Mouse (Mus musculus): ENCODE data around the gene Ppig. TPM values are rescaled to one million over a fixed set of nuclear protein-coding genes. Genes with fewer than 3 reads are reported as not detected.

The Ppig gene
- polyA plus RNA-seq, 1 experiment from 2014 or later, result 59.6 TPM

GRCm38 (mm10) chr2:69773331-69773730, 51.0 kb downstream of the Ppig start:
- TF ChIP-seq EP300 (IDR thresholded peaks at IDR 0.05; ENCODE audit: low read depth) (no peak), CTCF (IDR thresholded peaks at IDR 0.05; ENCODE audit: low read depth) (no peak)
- no peak overlapping the region for H3K4me3 ChIP-seq (ENCODE audit: low read depth, low read length)
- H3K36me3 ChIP-seq (replicated peaks; ENCODE audit: insufficient read depth, low read length), result no peaks in the 10 kb centered on the region
- H3K9ac ChIP-seq (replicated peaks), result no peak overlapping the region
- H3K27me3 ChIP-seq (ENCODE audit: insufficient read depth, low read length), result no peaks in the 10 kb centered on the region
- ATAC-seq (no peak), DNase-seq (no peak)
- 96% methylated on average over 3 of the region's 3 CpGs for WGBS (ENCODE audit: insufficient replicate concordance)
- no peak overlapping the region for H3K27ac ChIP-seq (ENCODE audit: low read depth)
- H3K4me2 ChIP-seq (ENCODE audit: low read depth, low read length), result no peak overlapping the region
- H3K4me1 ChIP-seq (ENCODE audit: insufficient read depth), result no peaks in the 10 kb centered on the region
- no peaks in the 10 kb centered on the region for H3K9me3 ChIP-seq (ENCODE audit: low read length)

GRCm38 (mm10) chr2:69777985-69778835, 55.9 kb downstream of the Ppig start:
- no peak overlapping the region for H3K27ac ChIP-seq (ENCODE audit: low read depth)
- H3K4me1 ChIP-seq (ENCODE audit: insufficient read depth), result no peaks in the 10 kb centered on the region
- no peak overlapping the region for H3K4me2 ChIP-seq (ENCODE audit: low read depth, low read length)
- no peak overlapping the region for H3K4me3 ChIP-seq (ENCODE audit: low read depth, low read length)
- DNase-seq (no peak), ATAC-seq (no peak)
- H3K9ac ChIP-seq (replicated peaks), result 0 out of 2 replicates have a peak overlapping the region, but pooled peaks have one; percentile 17
- no peak for TF ChIP-seq CTCF (IDR thresholded peaks at IDR 0.05; ENCODE audit: low read depth)
- no peak for TF ChIP-seq EP300 (IDR thresholded peaks at IDR 0.05; ENCODE audit: low read depth)
- no peaks in the 10 kb centered on the region for H3K9me3 ChIP-seq (ENCODE audit: low read length)
- no peaks in the 10 kb centered on the region for H3K27me3 ChIP-seq (ENCODE audit: insufficient read depth, low read length)
- 39% methylated on average over 7 of the region's 7 CpGs for WGBS (ENCODE audit: insufficient replicate concordance)
- no peaks in the 10 kb centered on the region for H3K36me3 ChIP-seq (replicated peaks; ENCODE audit: insufficient read depth, low read length)

GRCm38 (mm10) chr2:69778836-69779177, 56.5 kb downstream of the Ppig start:
- Histone ChIP-seq H3K4me1 (ENCODE audit: insufficient read depth) (no peaks in the 10 kb centered on the region), H3K27ac (ENCODE audit: low read depth) (no peak overlapping the region), H3K9ac (replicated peaks) (no peak overlapping the region), H3K4me2 (ENCODE audit: low read depth, low read length) (no peak overlapping the region), H3K36me3 (replicated peaks; ENCODE audit: insufficient read depth, low read length) (no peaks in the 10 kb centered on the region), H3K4me3 (ENCODE audit: low read depth, low read length) (no peak overlapping the region), H3K9me3 (ENCODE audit: low read length) (no peaks in the 10 kb centered on the region), H3K27me3 (ENCODE audit: insufficient read depth, low read length) (no peaks in the 10 kb centered on the region)
- TF ChIP-seq CTCF (IDR thresholded peaks at IDR 0.05; ENCODE audit: low read depth) (peak; percentile 65), EP300 (IDR thresholded peaks at IDR 0.05; ENCODE audit: low read depth) (no peak)
- no peak for ATAC-seq
- DNase-seq, result peak; percentile 30
- WGBS (ENCODE audit: insufficient replicate concordance), result 51% methylated on average over 5 of the region's 5 CpGs

GRCm38 (mm10) chr2:69788974-69789373, 66.6 kb downstream of the Ppig start:
- no peaks in the 10 kb centered on the region for H3K9me3 ChIP-seq (ENCODE audit: low read length)
- TF ChIP-seq EP300 (IDR thresholded peaks at IDR 0.05; ENCODE audit: low read depth), result no peak
- TF ChIP-seq CTCF (IDR thresholded peaks at IDR 0.05; ENCODE audit: low read depth), result no peak
- H3K4me2 ChIP-seq (ENCODE audit: low read depth, low read length), result peak overlapping the region; percentile 94
- ATAC-seq (peak; percentile 4; the same call in 1 of the 2 replicates), DNase-seq (no peak)
- peak overlapping the region; percentile 53 for H3K27ac ChIP-seq (ENCODE audit: low read depth)
- peak overlapping the region; percentile 80 for H3K4me3 ChIP-seq (ENCODE audit: low read depth, low read length)
- H3K36me3 ChIP-seq (replicated peaks; ENCODE audit: insufficient read depth, low read length), result peaks cover 16% of the 10 kb centered on the region
- peak overlapping the region; percentile 81 for H3K9ac ChIP-seq (replicated peaks)
- peaks cover 9% of the 10 kb centered on the region; the same call in 1 of the 2 replicates for H3K4me1 ChIP-seq (ENCODE audit: insufficient read depth)
- no peaks in the 10 kb centered on the region for H3K27me3 ChIP-seq (ENCODE audit: insufficient read depth, low read length)
- WGBS (ENCODE audit: insufficient replicate concordance), result 31% methylated on average over 9 of the region's 9 CpGs

GRCm38 (mm10) chr2:69789429-69790069, 67.2 kb downstream of the Ppig start, which contains the start of the genes Ccdc173 and Phospho2:
Gene Ccdc173 (minus strand): TSS chr2:69789575.
Gene Phospho2 (plus strand): TSS chr2:69789623.
- Histone ChIP-seq H3K36me3 (replicated peaks; ENCODE audit: insufficient read depth, low read length) (peaks cover 16% of the 10 kb centered on the region), H3K9ac (replicated peaks) (peak within 1 kb of the TSS; percentile 81), H3K9me3 (ENCODE audit: low read length) (no peaks in the 10 kb centered on the region), H3K4me3 (ENCODE audit: low read depth, low read length) (peak within 1 kb of the TSS; percentile 80), H3K27ac (ENCODE audit: low read depth) (peak within 1 kb of the TSS; percentile 90), H3K4me1 (ENCODE audit: insufficient read depth) (peaks cover 9% of the 10 kb centered on the region; the same call in 1 of the 2 replicates), H3K4me2 (ENCODE audit: low read depth, low read length) (peak within 1 kb of the TSS; percentile 94), H3K27me3 (ENCODE audit: insufficient read depth, low read length) (no peaks in the 10 kb centered on the region)
- ATAC-seq (peak; percentile 96), DNase-seq (peak; percentile 99)
- no peak for TF ChIP-seq EP300 (IDR thresholded peaks at IDR 0.05; ENCODE audit: low read depth)
- TF ChIP-seq CTCF (IDR thresholded peaks at IDR 0.05; ENCODE audit: low read depth), result no peak
- 2% methylated on average over 48 of the region's 48 CpGs for WGBS (ENCODE audit: insufficient replicate concordance)

GRCm38 (mm10) chr2:69790285-69790684, 67.9 kb downstream of the Ppig start:
- TF ChIP-seq EP300 (IDR thresholded peaks at IDR 0.05; ENCODE audit: low read depth) (0 out of 2 replicates have a peak, but pooled peaks have one; percentile 18), CTCF (IDR thresholded peaks at IDR 0.05; ENCODE audit: low read depth) (peak; percentile 96)
- H3K27me3 ChIP-seq (ENCODE audit: insufficient read depth, low read length), result no peaks in the 10 kb centered on the region
- ATAC-seq (peak; percentile 72), DNase-seq (peak; percentile 91)
- H3K36me3 ChIP-seq (replicated peaks; ENCODE audit: insufficient read depth, low read length), result peaks cover 22% of the 10 kb centered on the region
- peaks cover 9% of the 10 kb centered on the region; the same call in 1 of the 2 replicates for H3K4me1 ChIP-seq (ENCODE audit: insufficient read depth)
- peak overlapping the region; percentile 80 for H3K4me3 ChIP-seq (ENCODE audit: low read depth, low read length)
- peak overlapping the region; percentile 94 for H3K4me2 ChIP-seq (ENCODE audit: low read depth, low read length)
- no peaks in the 10 kb centered on the region for H3K9me3 ChIP-seq (ENCODE audit: low read length)
- 1% methylated on average over 10 of the region's 10 CpGs for WGBS (ENCODE audit: insufficient replicate concordance)
- peak overlapping the region; percentile 90 for H3K27ac ChIP-seq (ENCODE audit: low read depth)
- H3K9ac ChIP-seq (replicated peaks), result peak overlapping the region; percentile 81

Measured in liver, postnatal 0 days (tissue).